Mouse (Mus musculus) neutrophil, adult 5-6 weeks (primary cell): ENCODE results near the gene Zfp36l1. TPM values are rescaled to one million over a fixed set of nuclear protein-coding genes. Genes with fewer than 3 reads are reported as not detected.

Experiments
- ATAC-seq: fragments of 151-379, 151-347 bp; 2 replicates; pipeline ENCODE4 v1.8.0; 2017; ENCODE audit warnings: mild to moderate bottlenecking, moderate TSS enrichment; ENCODE audit not compliant: insufficient number of reproducible peaks, poor library complexity, low FRiP score, severe bottlenecking; ENCODE audit errors: extremely low read depth
- total RNA-seq: library from RNA; stranded (forward); fragments of 200-1000 nt; gene quantifications from 2 replicates; pipeline ENCODE4 v1.2.3, GENCODE M21; 2017

The Zfp36l1 gene
- total RNA-seq, result 142 and 166 TPM in 2 replicates

- peak; percentile 47 for ATAC-seq
These were observed at the start of gene Zfp36l1 for GRCm38 (mm10) chr12:80112852-80113551. Zfp36l1 (minus strand) TSS chr12:80113013.

GRCm38 (mm10) chr12:80162448-80162847 lies 49.6 kb upstream of the Zfp36l1 start:
- no peak for ATAC-seq

GRCm38 (mm10) chr12:80157675-80158074 lies 44.9 kb upstream of the Zfp36l1 start:
- ATAC-seq, result no peak

- ATAC-seq, result peak; percentile 67
These were observed 41.0 kb upstream of the Zfp36l1 start for GRCm38 (mm10) chr12:80153687-80154326.

- no peak for ATAC-seq
These were observed 40.3 kb upstream of the Zfp36l1 start for GRCm38 (mm10) chr12:80153078-80153477.

- no peak for ATAC-seq
These were observed 39.0 kb upstream of the Zfp36l1 start for GRCm38 (mm10) chr12:80151821-80152220.

- no peak for ATAC-seq
These were observed 37.8 kb upstream of the Zfp36l1 start for GRCm38 (mm10) chr12:80150624-80151023.

GRCm38 (mm10) chr12:80147563-80148214 lies 34.9 kb upstream of the Zfp36l1 start:
- ATAC-seq, result no peak

- ATAC-seq, result peak; percentile 57; the same call in 1 of the 2 replicates
These were observed 33.7 kb upstream of the Zfp36l1 start for GRCm38 (mm10) chr12:80146227-80147223.

GRCm38 (mm10) chr12:80145365-80145764 lies 32.6 kb upstream of the Zfp36l1 start:
- ATAC-seq, result no peak

- no peak for ATAC-seq
These were observed 32.0 kb upstream of the Zfp36l1 start for GRCm38 (mm10) chr12:80144846-80145245.

- ATAC-seq, result peak; percentile 66
These were observed 28.7 kb upstream of the Zfp36l1 start for GRCm38 (mm10) chr12:80141470-80141869.

- no peak for ATAC-seq
These were observed 28.2 kb upstream of the Zfp36l1 start for GRCm38 (mm10) chr12:80141011-80141410.

- ATAC-seq, result no peak
These were observed 24.9 kb upstream of the Zfp36l1 start for GRCm38 (mm10) chr12:80137744-80138143.

- no peak for ATAC-seq
These were observed 24.4 kb upstream of the Zfp36l1 start for GRCm38 (mm10) chr12:80137246-80137645.

GRCm38 (mm10) chr12:80136264-80136930 lies 23.6 kb upstream of the Zfp36l1 start:
- ATAC-seq, result no peak

- ATAC-seq, result no peak
These were observed 22.4 kb upstream of the Zfp36l1 start for GRCm38 (mm10) chr12:80135173-80135572.

- ATAC-seq, result no peak
These were observed 20.3 kb upstream of the Zfp36l1 start for GRCm38 (mm10) chr12:80133011-80133545.
